Mouse (Mus musculus): ENCODE data around the gene Wdr54. TPM values are rescaled to one million over a fixed set of nuclear protein-coding genes. Genes with fewer than 3 reads are reported as not detected.

Wdr54 gene
- polyA plus RNA-seq, 1 experiment from 2014 or later: 0.95 TPM

GRCm38 (mm10) chr6:83131469-83132034 lies 24.6 kb downstream of the Wdr54 start:
- DNase-seq (ENCODE audit: low spot score): no peak

DNA sequence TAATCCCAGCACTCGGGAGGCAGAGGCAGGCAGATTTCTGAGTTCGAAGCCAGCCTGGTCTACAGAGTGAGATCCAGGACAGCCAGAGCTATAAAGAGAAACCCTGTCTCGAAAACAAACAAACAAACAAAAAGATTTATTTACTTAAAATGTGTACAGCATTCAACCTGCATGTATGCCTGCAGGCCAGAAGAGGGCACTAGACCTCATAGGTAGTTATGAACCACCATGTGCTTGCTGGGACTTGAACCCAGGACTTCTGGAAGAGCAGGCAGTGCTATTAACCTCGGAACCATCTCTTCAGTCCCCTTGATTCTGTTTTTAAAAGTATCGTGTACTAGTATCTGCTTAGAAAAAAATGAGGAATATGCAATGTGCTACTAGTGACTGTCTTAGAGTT lies 28.8 kb downstream of the Wdr54 start:
- DNase-seq (ENCODE audit: low spot score): no peak

- no peak for DNase-seq (ENCODE audit: low spot score)
These were observed 30.9 kb downstream of the Wdr54 start, which contains the start of gene Ino80b for GRCm38 (mm10) chr6:83125331-83125730. TSS of gene Ino80b (minus strand) at chr6:83125431.

DNA sequence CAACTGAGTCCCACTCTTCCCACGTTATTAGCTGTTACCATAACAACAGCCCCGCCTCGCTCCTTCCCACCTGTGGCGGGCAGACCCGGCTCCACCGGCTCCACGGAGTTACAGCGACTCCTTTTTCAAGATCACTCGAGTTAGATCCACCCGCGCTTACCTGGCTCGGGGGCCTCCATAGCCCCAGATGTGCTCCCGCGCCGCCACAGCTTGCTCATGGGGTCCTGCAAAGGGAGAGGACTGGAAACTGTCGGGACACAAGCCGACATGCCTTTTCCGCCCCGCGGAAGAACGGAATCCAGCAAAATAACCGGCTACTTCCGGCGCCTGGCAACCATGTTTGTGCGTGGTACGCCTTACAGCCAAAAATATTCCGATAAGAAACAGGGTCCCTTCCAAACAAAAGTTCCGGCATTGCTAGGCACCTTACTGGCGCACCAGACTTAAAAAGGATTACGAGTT lies 31.3 kb downstream of the Wdr54 start:
- peak; percentile 96 for DNase-seq (ENCODE audit: low spot score)

DNA sequence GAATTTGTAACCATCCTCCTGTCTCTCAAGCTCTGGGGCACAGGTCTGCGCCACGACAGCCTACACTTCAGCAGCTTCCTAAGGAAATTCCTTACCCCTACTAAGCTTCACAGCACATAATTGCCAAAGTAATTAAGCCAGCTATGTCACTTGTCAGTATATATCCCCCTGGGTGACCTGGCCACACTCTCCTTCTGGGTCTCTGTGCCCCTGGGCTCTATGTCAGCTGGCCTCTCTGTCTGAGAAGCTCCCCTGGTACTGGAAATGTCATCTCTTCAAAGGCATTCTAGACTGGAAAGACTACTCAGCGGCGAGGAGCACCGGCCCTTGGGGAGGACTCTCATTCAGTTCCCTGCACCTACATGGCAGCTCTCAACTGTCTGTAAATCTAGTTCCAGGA lies 33.2 kb downstream of the Wdr54 start:
- no peak for DNase-seq (ENCODE audit: low spot score)

- peak; percentile 43 for DNase-seq (ENCODE audit: low spot score)
These were observed 34.1 kb downstream of the Wdr54 start for GRCm38 (mm10) chr6:83121863-83122710.

DNA sequence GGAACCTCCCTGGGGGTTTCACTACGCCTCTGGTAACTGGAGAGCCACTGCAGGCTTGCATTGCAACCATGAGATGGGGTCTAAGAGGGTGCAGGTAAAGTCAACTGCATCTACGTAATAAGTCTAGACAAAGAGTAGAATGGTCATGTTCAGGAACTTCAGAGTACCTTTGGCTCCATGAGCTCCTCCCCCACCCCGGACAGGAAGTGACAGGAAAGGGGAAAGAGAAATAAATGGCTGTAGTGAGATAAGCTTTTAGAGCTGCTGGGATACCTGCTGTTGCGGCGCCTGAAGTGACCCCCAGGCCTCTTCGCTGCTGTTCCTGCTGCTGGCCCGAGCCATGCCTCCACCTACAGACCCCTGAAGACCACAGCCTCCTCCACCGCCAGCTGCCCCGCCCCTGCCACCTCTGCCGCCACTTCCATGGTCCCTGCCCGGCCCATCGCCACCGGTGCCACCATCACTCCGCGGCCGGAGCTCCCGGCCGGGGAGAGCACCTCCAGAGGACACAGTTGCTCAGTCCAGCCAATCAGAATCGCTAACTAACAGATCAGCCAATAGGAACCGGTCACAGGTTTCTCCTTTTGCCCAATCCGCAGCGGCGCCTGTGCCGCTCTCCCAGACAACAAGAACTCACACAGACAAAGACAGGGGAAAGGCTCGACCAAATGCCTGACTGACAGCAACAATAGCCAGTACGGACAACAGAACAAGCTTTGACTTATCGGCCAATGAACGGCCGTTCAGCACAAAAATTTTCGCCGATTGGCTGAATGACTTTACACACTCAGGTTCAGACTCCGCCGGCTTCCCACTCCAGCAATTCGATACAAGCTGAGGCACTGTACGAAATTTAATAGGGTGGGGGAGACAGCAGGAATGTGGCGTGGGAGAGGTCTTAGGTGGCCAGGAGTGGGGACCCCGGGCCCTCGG lies 35.0 kb downstream of the Wdr54 start, which contains the start of gene Wbp1:
Wbp1 (minus strand) TSS at position 630 of the 933 bp plus-strand sequence.
- DNase-seq (ENCODE audit: low spot score): peak; percentile 97

DNA sequence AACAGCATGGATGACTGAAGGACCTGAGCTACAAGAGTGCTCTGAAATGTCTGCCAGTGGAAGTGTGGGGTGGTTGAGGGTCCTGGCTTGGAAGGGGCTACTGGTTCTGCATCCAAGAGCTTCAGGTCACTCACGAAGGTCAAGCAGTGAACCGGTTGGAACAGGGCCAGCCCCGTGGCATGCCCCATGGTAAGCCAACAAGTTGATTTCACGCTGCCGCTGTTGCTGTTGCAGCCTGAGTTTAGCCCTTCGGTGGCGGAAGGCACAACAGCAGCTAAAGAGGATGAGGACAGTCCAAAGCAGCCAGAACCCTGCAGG lies 36.5 kb downstream of the Wdr54 start:
- no peak for DNase-seq (ENCODE audit: low spot score)

DNA sequence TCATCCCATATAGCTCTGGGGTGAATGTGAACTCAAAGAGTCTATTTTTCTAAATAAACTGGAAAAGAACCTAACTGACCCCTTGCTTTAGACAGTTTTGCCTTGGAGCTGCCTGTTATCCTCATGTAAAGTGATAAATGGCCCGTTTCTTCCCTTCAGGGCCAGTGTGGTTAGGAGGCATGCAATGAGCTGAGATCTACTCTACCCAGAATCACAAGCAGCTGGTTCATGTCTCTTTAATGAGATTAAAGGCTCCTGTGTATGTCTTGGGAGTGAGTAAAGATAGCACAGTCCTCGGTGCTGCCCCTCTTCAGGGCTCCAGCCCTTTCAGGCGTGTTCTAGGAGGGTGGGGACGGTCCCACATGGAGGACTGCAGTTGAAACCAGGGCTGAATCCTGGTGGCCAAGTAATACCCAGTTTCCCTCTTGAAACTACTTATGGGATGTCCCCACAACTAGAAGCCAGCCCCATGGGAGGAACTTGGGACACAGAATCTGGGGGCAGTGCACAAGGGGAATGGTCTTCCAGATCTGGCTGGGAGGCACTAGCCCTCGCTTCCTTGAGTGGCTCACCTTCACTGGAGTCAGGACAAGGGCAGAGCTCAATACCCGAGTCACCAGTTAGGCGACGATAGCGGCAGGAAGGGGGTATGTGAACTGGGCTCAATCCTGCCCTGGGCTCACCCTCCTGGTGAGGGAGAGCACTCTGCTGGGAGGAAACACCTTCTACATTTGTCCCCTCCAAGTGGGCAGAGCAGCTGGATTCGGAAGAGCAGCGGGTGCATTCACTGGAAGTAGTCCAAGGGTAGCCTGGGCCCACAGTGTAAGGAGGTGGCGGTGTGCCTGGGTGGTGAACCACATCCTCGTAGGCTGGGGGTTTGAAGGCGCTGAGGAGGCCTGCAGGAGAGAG lies 37.1 kb downstream of the Wdr54 start:
- DNase-seq (ENCODE audit: low spot score): no peak

- no peak for DNase-seq (ENCODE audit: low spot score)
These were observed 37.8 kb downstream of the Wdr54 start for GRCm38 (mm10) chr6:83118369-83118768.

GRCm38 (mm10) chr6:83117616-83118015 lies 38.6 kb downstream of the Wdr54 start:
- DNase-seq (ENCODE audit: low spot score): no peak

DNA sequence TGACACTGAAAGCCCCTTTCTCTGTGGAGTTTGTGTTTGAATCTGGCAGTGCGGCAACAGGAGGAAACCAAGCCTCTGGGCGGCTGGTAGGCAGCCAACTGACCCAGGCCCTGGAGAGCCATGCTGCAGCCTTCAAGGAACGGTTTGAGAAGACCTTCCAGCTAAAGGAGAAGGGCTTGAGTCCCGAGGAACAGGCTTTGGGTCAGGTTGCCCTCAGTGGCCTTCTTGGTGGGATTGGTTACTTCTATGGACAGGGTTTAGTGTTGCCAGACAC lies 39.1 kb downstream of the Wdr54 start:
- DNase-seq (ENCODE audit: low spot score): no peak

GRCm38 (mm10) chr6:83116373-83117164 lies 39.6 kb downstream of the Wdr54 start:
- no peak for DNase-seq (ENCODE audit: low spot score)

GRCm38 (mm10) chr6:83115682-83116372 lies 40.4 kb downstream of the Wdr54 start:
- DNase-seq (ENCODE audit: low spot score): peak; percentile 44

- DNase-seq (ENCODE audit: low spot score): peak; percentile 89
These were observed 41.1 kb downstream of the Wdr54 start, which contains the start of gene Mogs for GRCm38 (mm10) chr6:83115011-83115671. TSS of gene Mogs (plus strand) at chr6:83115496.

DNA sequence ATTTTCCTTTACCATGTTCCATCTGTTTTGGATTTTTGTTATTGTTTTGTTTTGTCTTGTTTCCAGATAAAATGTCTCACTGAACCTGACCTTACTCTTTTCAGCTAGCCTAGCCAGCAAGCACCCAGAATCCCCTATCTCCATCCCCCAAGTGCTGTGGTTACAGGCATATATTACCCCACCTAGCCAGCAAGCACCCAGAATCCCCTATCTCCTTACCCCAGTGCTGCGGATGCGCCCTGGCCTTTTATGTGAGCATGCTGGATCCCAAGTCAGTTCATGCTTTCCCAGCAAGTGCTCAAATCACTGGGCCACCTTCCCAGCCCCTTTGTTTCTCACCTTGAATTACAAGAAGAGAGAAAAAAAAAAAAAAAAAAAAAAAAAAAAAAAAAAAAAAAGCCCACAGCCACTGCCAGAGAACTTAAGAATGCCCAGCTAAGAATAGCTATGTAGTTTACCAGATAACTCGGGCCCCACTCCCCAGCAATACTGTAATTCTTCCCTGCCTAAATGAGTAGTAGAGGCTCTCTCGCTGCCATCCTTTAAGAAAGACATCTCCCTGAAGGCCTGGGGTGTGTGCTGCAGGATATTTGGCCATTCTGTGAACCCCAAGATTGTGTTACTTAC lies 44.6 kb downstream of the Wdr54 start:
- no peak for DNase-seq (ENCODE audit: low spot score)

DNA sequence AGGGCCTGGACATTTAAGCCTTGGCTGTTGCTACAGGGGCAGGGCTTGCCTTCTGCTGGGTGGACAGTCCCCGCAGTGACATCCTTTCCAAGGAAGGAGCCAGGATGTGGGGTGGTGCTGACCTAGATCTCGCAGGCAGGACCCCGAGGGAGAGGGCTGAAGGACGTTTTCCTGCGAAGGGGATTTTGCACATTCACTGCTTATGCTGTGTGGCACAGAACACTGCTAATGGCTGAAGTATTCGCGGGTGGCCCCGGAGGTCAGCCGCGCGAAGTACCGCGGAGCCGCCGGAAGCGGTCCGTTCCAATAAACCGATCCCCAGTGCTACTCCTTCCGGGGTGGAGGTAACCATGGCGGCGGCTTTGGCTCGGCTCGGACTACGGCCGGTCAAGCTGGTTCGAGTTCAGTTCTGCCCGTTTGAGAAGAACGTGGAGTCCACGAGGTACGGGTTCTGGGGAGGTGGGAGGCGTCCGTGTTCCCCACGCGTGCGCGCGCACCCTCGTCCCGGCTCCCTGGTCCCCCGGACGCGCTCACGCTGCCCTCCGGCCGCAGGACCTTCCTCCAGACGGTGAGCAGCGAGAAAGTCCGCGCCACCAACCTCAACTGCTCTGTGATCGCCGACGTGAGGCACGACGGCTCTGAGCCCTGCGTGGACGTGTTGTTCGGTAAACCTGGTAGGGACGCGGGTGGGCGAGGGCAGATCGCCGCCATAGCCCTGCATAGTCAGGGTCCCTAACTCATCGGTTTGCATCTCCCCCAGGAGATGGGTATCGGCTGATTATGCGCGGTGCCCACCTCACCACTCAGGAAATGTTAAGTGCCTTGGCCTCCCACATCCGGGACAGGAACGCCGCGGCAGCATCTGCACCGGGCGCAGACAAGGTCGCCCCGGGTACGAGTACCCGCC lies 47.2 kb downstream of the Wdr54 start, which contains the start of gene Mrpl53:
Mrpl53 (plus strand) TSS at position 279 of the 907 bp plus-strand sequence.
- peak; percentile 61 for DNase-seq (ENCODE audit: low spot score)
